Mouse (Mus musculus): ENCODE results near the gene B4galnt4. TPM values are rescaled to one million over a fixed set of nuclear protein-coding genes. Genes with fewer than 3 reads are reported as not detected.

Gene B4galnt4
- total RNA-seq, 2 experiments from 2014 or later = 0.22 TPM; not detected in 1

DNA sequence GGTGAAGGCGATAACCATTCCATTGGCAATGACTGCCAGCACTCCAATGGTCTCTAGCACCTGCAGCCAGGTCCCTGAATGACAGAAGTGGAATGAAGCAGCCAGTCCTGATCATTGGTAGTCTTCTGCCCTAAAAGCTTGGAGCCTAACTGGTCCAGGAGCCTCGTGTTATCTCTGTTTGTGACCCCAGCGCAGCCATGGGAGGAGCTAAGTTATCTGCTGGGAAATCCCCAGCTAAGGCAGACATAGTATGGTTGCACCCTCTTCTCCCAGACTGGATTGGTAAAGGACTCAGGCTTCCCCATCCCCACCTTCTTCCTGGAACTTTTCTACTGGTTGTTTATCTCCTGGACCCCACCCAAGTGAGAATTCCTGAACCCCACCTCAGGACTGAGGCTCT is 42.3 kb downstream of the B4galnt4 start:
- intact Hi-C loops (cut with DNase I) = no loop called here
- no peak for DNase-seq

GRCm38 (mm10) chr7:141115874-141116273 is 55.0 kb downstream of the B4galnt4 start:
- DNase-seq = no peak
- intact Hi-C loops (cut with DNase I) = no loop called here

- intact Hi-C loops (cut with DNase I) = no loop called here
- DNase-seq = no peak
These were observed 56.7 kb downstream of the B4galnt4 start, which contains the start of gene Ano9 for GRCm38 (mm10) chr7:141117636-141118035. Ano9 (minus strand) TSS chr7:141117806.

GRCm38 (mm10) chr7:141119487-141119886 is 58.6 kb downstream of the B4galnt4 start:
- intact Hi-C loops (cut with DNase I) = no loop called here
- no peak for DNase-seq

- intact Hi-C loops (cut with DNase I) = loop anchor here (2.0 kb wide), 1 partner anchor 22 kb away; no protein-coding TSS in a partner anchor
- no peak for DNase-seq
These were observed 59.7 kb downstream of the B4galnt4 start for GRCm38 (mm10) chr7:141120605-141121004.

DNA sequence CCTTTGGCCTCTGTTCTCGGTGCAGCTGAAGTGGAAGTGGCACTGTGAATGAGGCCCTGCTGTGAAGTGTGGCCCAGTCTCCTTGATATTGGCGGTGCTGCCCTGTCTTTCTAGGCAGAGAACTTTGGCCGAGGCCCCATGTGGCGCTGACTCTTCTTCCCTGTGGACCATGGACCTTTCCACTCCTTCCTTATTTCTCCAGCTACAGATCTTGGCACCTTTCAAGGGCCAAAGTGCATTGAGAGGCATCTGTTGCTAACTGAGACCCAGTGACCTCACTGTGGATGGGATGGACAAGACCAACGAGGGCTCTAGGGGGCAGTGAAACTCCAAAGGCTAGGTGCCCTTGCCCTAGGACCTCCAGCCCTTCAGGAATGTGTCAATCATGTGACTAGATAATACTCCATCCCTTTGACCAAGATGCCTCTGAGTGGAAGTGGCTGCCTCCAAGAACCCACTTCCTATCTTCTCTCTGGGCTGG is 60.2 kb downstream of the B4galnt4 start:
- no peak for DNase-seq
- intact Hi-C loops (cut with DNase I) = loop anchor here (2.0 kb wide), 1 partner anchor 22 kb away; no protein-coding TSS in a partner anchor

Other genes starting within 250 kb of the B4galnt4 start
- gene Zfp941, start 238.9 kb upstream of the B4galnt4 start, total RNA-seq (2021) = under 1 TPM; 0.45 to 0.47 TPM
- not detected for gene Urah, start 226.1 kb upstream of the B4galnt4 start, total RNA-seq (2021)
- gene Scgb1c1, start 215.6 kb upstream of the B4galnt4 start, total RNA-seq (2021) = 10 to 100 TPM; 19.6 to 23.6 TPM
- gene Odf3, start 213.3 kb upstream of the B4galnt4 start, total RNA-seq (2021) = not detected
- not detected for gene Gm45785, start 204.8 kb upstream of the B4galnt4 start, total RNA-seq (2021)
- gene Ric8a, start 204.1 kb upstream of the B4galnt4 start, total RNA-seq (2021) = 10 to 100 TPM; 27.0 to 29.8 TPM
- gene Bet1l, start 203.5 kb upstream of the B4galnt4 start, total RNA-seq (2021) = 10 to 100 TPM; 13.1 to 15.9 TPM
- 100 to 1,000 TPM; 111 to 114 TPM for gene Psmd13, start 179.1 kb upstream of the B4galnt4 start, total RNA-seq (2021)
- gene Sirt3, start 178.8 kb upstream of the B4galnt4 start, total RNA-seq (2021) = 10 to 100 TPM; 53.4 to 58.2 TPM
- 1,000 to 10,000 TPM; 1,771 to 1,883 TPM for gene Cox8b, start 160.7 kb upstream of the B4galnt4 start, total RNA-seq (2021)
- gene Nlrp6, start 140.2 kb upstream of the B4galnt4 start, total RNA-seq (2021) = not detected
- 1 to 10 TPM; 7.7 to 8.6 TPM for gene Pgghg, start 119.7 kb upstream of the B4galnt4 start, total RNA-seq (2021)
- gene Ifitm5, start 110.8 kb upstream of the B4galnt4 start, total RNA-seq (2021) = 1 to 10 TPM in 1 of 2 experiments, not detected in 1; 1.1 TPM
- not detected for gene Gm45717, start 105.2 kb upstream of the B4galnt4 start, total RNA-seq (2021)
- 100 to 1,000 TPM; 168 to 187 TPM for gene Ifitm2, start 105.1 kb upstream of the B4galnt4 start, total RNA-seq (2021)
- gene Ifitm1, start 93.9 kb upstream of the B4galnt4 start, total RNA-seq (2021) = 1 to 10 TPM; 2.4 to 3.8 TPM
- 100 to 1,000 TPM; 104 to 117 TPM for gene Ifitm3, start 50.3 kb upstream of the B4galnt4 start, total RNA-seq (2021)
- under 1 TPM in 1 of 2 experiments, not detected in 1; 0.69 TPM for gene Ifitm6, start 43.2 kb upstream of the B4galnt4 start, total RNA-seq (2021)
- not detected for gene Gm17387, start 32.0 kb upstream of the B4galnt4 start, total RNA-seq (2021)
- under 1 TPM in 1 of 2 experiments, not detected in 1; 0.24 TPM for gene Pkp3, start 17.1 kb downstream of the B4galnt4 start, total RNA-seq (2021)
- 1 to 10 TPM; 6.7 to 8.2 TPM for gene Sigirr, start 39.5 kb downstream of the B4galnt4 start, total RNA-seq (2021)
- under 1 TPM; 0.10 to 0.14 TPM for gene Ano9, start 56.7 kb downstream of the B4galnt4 start, total RNA-seq (2021)
- 10 to 100 TPM; 37.4 to 45.9 TPM for gene Ptdss2, start 61.3 kb downstream of the B4galnt4 start, total RNA-seq (2021)
- gene Rnh1, start 111.8 kb downstream of the B4galnt4 start, total RNA-seq (2021) = 10 to 100 TPM; 72.9 to 75.3 TPM
- gene Hras, start 132.9 kb downstream of the B4galnt4 start, total RNA-seq (2021) = 100 to 1,000 TPM; 102 to 114 TPM
- gene Lrrc56, start 133.1 kb downstream of the B4galnt4 start, total RNA-seq (2021) = 1 to 10 TPM; 3.3 to 4.0 TPM
- gene Lmntd2, start 153.0 kb downstream of the B4galnt4 start, total RNA-seq (2021) = not detected
- 1 to 10 TPM; 1.9 to 4.9 TPM for gene Rassf7, start 154.8 kb downstream of the B4galnt4 start, total RNA-seq (2021)
- 10 to 100 TPM; 46.1 to 47.4 TPM for gene Phrf1, start 167.7 kb downstream of the B4galnt4 start, total RNA-seq (2021)
- 1 to 10 TPM; 1.7 TPM for gene Irf7, start 205.4 kb downstream of the B4galnt4 start, total RNA-seq (2021)
- not detected for gene Cdhr5, start 215.7 kb downstream of the B4galnt4 start, total RNA-seq (2021)
- gene Sct, start 218.0 kb downstream of the B4galnt4 start, total RNA-seq (2021) = under 1 TPM in 1 of 2 experiments, not detected in 1; 0.48 TPM
- gene Drd4, start 230.9 kb downstream of the B4galnt4 start, total RNA-seq (2021) = not detected

All from heart, postnatal 10 days (tissue).